Mouse (Mus musculus): Measurements from ENCODE around the gene Sept10.
"Not testable (repeated sequence)": the region's sequence is repeated elsewhere in the genome, so short reads cannot be mapped to it uniquely, and the experiment has no call there.

The Sept10 gene

GRCm38 (mm10) chr10:59127637-59128036 lies 94.0 kb downstream of the Sept10 start:
- DNase-seq (ENCODE audit: low spot score), result no peak

- DNase-seq (ENCODE audit: low spot score), result no peak
These were observed 96.2 kb downstream of the Sept10 start for GRCm38 (mm10) chr10:59125497-59125896.

- DNase-seq (ENCODE audit: low spot score), result no peak
These were observed 101.8 kb downstream of the Sept10 start for GRCm38 (mm10) chr10:59119811-59120210.

GRCm38 (mm10) chr10:59119001-59119400 lies 102.6 kb downstream of the Sept10 start:
- no peak for DNase-seq (ENCODE audit: low spot score)

- no peak for DNase-seq (ENCODE audit: low spot score)
These were observed 104.1 kb downstream of the Sept10 start for GRCm38 (mm10) chr10:59117555-59117954.

GRCm38 (mm10) chr10:59116331-59116730 lies 105.3 kb downstream of the Sept10 start:
- DNase-seq (ENCODE audit: low spot score), result no peak

- no peak for DNase-seq (ENCODE audit: low spot score)
These were observed 106.0 kb downstream of the Sept10 start for GRCm38 (mm10) chr10:59115691-59116090.

- no peak for DNase-seq (ENCODE audit: low spot score)
These were observed 106.9 kb downstream of the Sept10 start for GRCm38 (mm10) chr10:59114535-59115291.

GRCm38 (mm10) chr10:59113386-59113785 lies 108.3 kb downstream of the Sept10 start:
- no peak for DNase-seq (ENCODE audit: low spot score)

GRCm38 (mm10) chr10:59112755-59113154 lies 108.9 kb downstream of the Sept10 start:
- no peak for DNase-seq (ENCODE audit: low spot score)

GRCm38 (mm10) chr10:59110386-59110785 lies 111.3 kb downstream of the Sept10 start:
- DNase-seq (ENCODE audit: low spot score), result no peak

- DNase-seq (ENCODE audit: low spot score), result peak; percentile 51
These were observed 112.6 kb downstream of the Sept10 start for GRCm38 (mm10) chr10:59109015-59109414.

GRCm38 (mm10) chr10:59106644-59107043 lies 115.0 kb downstream of the Sept10 start:
- DNase-seq (ENCODE audit: low spot score), result no peak

- no peak for DNase-seq (ENCODE audit: low spot score)
These were observed 115.8 kb downstream of the Sept10 start for GRCm38 (mm10) chr10:59105885-59106284.

- no peak for DNase-seq (ENCODE audit: low spot score)
These were observed 117.0 kb downstream of the Sept10 start for GRCm38 (mm10) chr10:59104683-59105082.

- DNase-seq (ENCODE audit: low spot score), result not testable (repeated sequence)
These were observed 118.6 kb downstream of the Sept10 start for GRCm38 (mm10) chr10:59103076-59103475.

GRCm38 (mm10) chr10:59091988-59092387 lies 129.7 kb downstream of the Sept10 start:
- DNase-seq (ENCODE audit: low spot score), result no peak

Measured in ovary, postnatal 36 days (tissue).